Mouse (Mus musculus) kidney, adult 9 months (tissue): ENCODE results near the gene Dclre1a.
A peak's percentile ranks its signal among the peaks of the same experiment; 100 is the strongest.
"Not testable (repeated sequence)": the region's sequence is repeated elsewhere in the genome, so short reads cannot be mapped to it uniquely, and the experiment has no call there.

Source experiments
- DNase-seq: peaks from one replicate; pipeline ENCODE4 v3.0.0; 2022

Gene Dclre1a

GRCm38 (mm10) chr19:56548230-56549032, 409 bp upstream of the Dclre1a start, which contains the start of gene Nhlrc2:
Nhlrc2 (plus strand) TSS chr19:56548261.
- peak; percentile 95 for DNase-seq

GRCm38 (mm10) chr19:56546031-56546430, 2.0 kb downstream of the Dclre1a start:
- DNase-seq, result no peak

- DNase-seq, result no peak
These were observed 3.2 kb downstream of the Dclre1a start for GRCm38 (mm10) chr19:56544681-56545388.

GRCm38 (mm10) chr19:56543320-56543719, 4.7 kb downstream of the Dclre1a start:
- DNase-seq, result no peak

- DNase-seq, result no peak
These were observed 12.3 kb downstream of the Dclre1a start for GRCm38 (mm10) chr19:56535765-56536164.

GRCm38 (mm10) chr19:56535064-56535463, 13.0 kb downstream of the Dclre1a start:
- DNase-seq, result no peak

- no peak for DNase-seq
These were observed 13.7 kb downstream of the Dclre1a start for GRCm38 (mm10) chr19:56534337-56534736.

GRCm38 (mm10) chr19:56533291-56534071, 14.5 kb downstream of the Dclre1a start:
- no peak for DNase-seq

- DNase-seq, result no peak
These were observed 16.8 kb downstream of the Dclre1a start for GRCm38 (mm10) chr19:56531251-56531650.

GRCm38 (mm10) chr19:56530529-56530928, 17.5 kb downstream of the Dclre1a start:
- not testable (repeated sequence) for DNase-seq

- not testable (repeated sequence) for DNase-seq
These were observed 28.6 kb downstream of the Dclre1a start for GRCm38 (mm10) chr19:56519408-56519807.

- not testable (repeated sequence) for DNase-seq
These were observed 34.5 kb downstream of the Dclre1a start for GRCm38 (mm10) chr19:56513527-56513926.

- DNase-seq, result not testable (repeated sequence)
These were observed 36.8 kb downstream of the Dclre1a start for GRCm38 (mm10) chr19:56511207-56511606.

- DNase-seq, result not testable (repeated sequence)
These were observed 44.5 kb downstream of the Dclre1a start for GRCm38 (mm10) chr19:56503525-56503924.

- DNase-seq, result not testable (repeated sequence)
These were observed 45.0 kb downstream of the Dclre1a start for GRCm38 (mm10) chr19:56503069-56503468.

GRCm38 (mm10) chr19:56494157-56494556, 53.9 kb downstream of the Dclre1a start:
- not testable (repeated sequence) for DNase-seq

- DNase-seq, result no peak
These were observed 58.4 kb downstream of the Dclre1a start for GRCm38 (mm10) chr19:56489601-56490000.

GRCm38 (mm10) chr19:56487339-56487738, 60.7 kb downstream of the Dclre1a start:
- no peak for DNase-seq

- DNase-seq, result no peak
These were observed 61.1 kb downstream of the Dclre1a start for GRCm38 (mm10) chr19:56486926-56487325.

- peak; percentile 34 for DNase-seq
These were observed 62.4 kb downstream of the Dclre1a start for GRCm38 (mm10) chr19:56485376-56486271.

- DNase-seq, result no peak
These were observed 63.2 kb downstream of the Dclre1a start for GRCm38 (mm10) chr19:56484630-56485375.
